Mouse (Mus musculus): ENCODE results near the gene Rapgef5.

DNA sequence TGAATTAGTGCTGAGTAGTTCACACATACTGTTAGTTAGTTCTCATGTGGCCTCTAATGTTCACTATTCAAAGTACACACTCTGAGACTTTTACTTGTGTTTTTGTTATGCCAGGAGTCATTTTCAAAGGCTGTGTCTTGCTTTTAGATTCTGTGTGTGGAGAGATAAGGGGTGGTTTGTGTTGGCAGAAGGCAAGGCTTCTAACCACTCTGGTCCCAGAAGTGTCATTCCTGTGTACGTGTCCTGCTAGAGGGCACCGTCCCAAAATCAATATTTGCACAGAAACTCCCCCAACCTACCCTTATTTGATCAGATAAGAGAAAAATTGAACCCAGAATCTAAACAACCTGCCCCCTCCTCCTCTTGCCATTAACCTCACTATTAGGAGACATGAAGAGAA is 126.2 kb downstream of the Rapgef5 start:
- TF ChIP-seq ZC3H11A (IDR thresholded peaks at IDR 0.05; ENCODE audit: borderline replicate concordance, low read depth, low read length) = no peak
- no peak for TF ChIP-seq HCFC1 (IDR thresholded peaks at IDR 0.05; ENCODE audit: borderline replicate concordance, insufficient read depth, low read length)
- TF ChIP-seq MAFK (IDR thresholded peaks at IDR 0.05; ENCODE audit: insufficient read depth, low read depth, low read length) = no peak
- no peak for TF ChIP-seq CHD2 (IDR thresholded peaks at IDR 0.05; ENCODE audit: low read depth, low read length)
